Mouse (Mus musculus) megakaryocyte, embryonic 14.5 days (primary cell): ENCODE measurements at regions not wholly inside any gene's neighbourhood (a gene's known extent, or its start where the extent isn't known, plus 50 kb on each side); places are given as distances from the start of the nearest gene placed in this dataset.

Experiments used
- H3K27me3 ChIP-seq: replicated peaks from 2 replicates; pipeline ENCODE3; 2012; ENCODE audit warnings: inconsistent platforms
- H3K36me3 ChIP-seq: replicated peaks from 2 replicates; pipeline ENCODE3; 2012; ENCODE audit warnings: low read length, inconsistent platforms, mixed read lengths
- H3K4me1 ChIP-seq: 2 replicates; pipeline ENCODE4 v1.6.1; 2012; ENCODE audit warnings: inconsistent platforms
- H3K4me3 ChIP-seq: replicated peaks from 2 replicates; pipeline ENCODE3; 2012; ENCODE audit warnings: moderate library complexity, mild to moderate bottlenecking, inconsistent platforms
- H3K9me3 ChIP-seq: 2 replicates; pipeline ENCODE4 v1.6.1; 2012; ENCODE audit warnings: inconsistent platforms
- FLI1 ChIP-seq: IDR thresholded peaks from 2 replicates; pipeline ENCODE4 v1.6.1; 2012; ENCODE audit warnings: low read length, inconsistent platforms, mixed read lengths
- GATA1 ChIP-seq: IDR thresholded peaks from 3 replicates; pipeline ENCODE4 v1.6.1; 2012; ENCODE audit warnings: mixed read lengths, low read length, inconsistent platforms, borderline replicate concordance

GRCm38 (mm10) chr15:10899904-10900303 lies 52.2 kb upstream of the C1qtnf3 start:
- no peaks in the 10 kb centered on the region for H3K36me3 ChIP-seq
- 0 out of 2 replicates have a peak, but pooled peaks cover 4% of the 10 kb centered on the region for H3K9me3 ChIP-seq
- TF ChIP-seq FLI1 (no peak), GATA1 (no peak)
- no peak overlapping the region for H3K4me3 ChIP-seq
- H3K4me1 ChIP-seq = peaks cover 3% of the 10 kb centered on the region; the same call in 1 of the 2 replicates
- peaks cover 11% of the 10 kb centered on the region for H3K27me3 ChIP-seq

- no peak for TF ChIP-seq FLI1
- TF ChIP-seq GATA1 = no peak
- Histone ChIP-seq H3K36me3 (no peaks in the 10 kb centered on the region), H3K4me3 (no peak overlapping the region), H3K4me1 (peaks cover 3% of the 10 kb centered on the region; the same call in 1 of the 2 replicates), H3K9me3 (0 out of 2 replicates have a peak, but pooled peaks cover 10% of the 10 kb centered on the region), H3K27me3 (peaks cover 12% of the 10 kb centered on the region)
Measured at GRCm38 (mm10) chr15:10901075-10901474, 51.1 kb upstream of the C1qtnf3 start.

DNA sequence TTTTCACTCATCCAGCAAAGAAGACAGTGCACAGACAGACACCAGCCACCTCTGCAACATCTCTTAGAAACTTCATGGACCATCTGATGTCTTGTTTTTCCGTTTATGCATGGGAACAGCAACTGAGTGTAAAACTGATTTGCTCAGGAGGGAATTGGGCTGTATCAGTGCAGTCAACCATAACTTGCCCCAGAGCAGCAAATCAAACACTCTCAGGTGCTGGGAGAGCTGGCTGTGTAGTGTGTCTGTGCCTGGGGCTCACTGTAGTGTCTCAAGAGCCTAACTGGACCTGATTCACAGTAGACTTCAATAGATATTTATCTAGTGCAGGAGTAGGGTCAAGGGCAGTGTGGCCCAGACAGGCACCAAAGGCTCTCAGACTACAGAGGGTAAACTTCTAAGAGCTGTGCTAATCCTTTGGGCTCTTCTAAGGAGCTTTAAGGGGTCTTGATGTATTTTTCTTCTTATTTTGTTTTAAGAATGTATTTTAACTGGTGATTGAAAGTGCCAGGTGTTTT lies 50.3 kb upstream of the C1qtnf3 start:
- H3K9me3 ChIP-seq = 0 out of 2 replicates have a peak, but pooled peaks cover 10% of the 10 kb centered on the region
- no peak for TF ChIP-seq FLI1
- TF ChIP-seq GATA1 = no peak
- H3K36me3 ChIP-seq = no peaks in the 10 kb centered on the region

More for the DNA sequence above, 50.3 kb upstream of the C1qtnf3 start:
- Histone ChIP-seq H3K27me3 (peaks cover 12% of the 10 kb centered on the region), H3K4me3 (no peak overlapping the region), H3K4me1 (peaks cover 3% of the 10 kb centered on the region; the same call in 1 of the 2 replicates)
